Mouse (Mus musculus) intestine, embryonic 15.5 days (tissue): Measurements from ENCODE around the gene Ablim1. TPM values are rescaled to one million over a fixed set of nuclear protein-coding genes. Genes with fewer than 3 reads are reported as not detected.

Source experiments
- ATAC-seq: fragments of 200-750 bp; cut with Nextera tagmentation; 2 replicates; pipeline ENCODE4 v1.8.0; 2017; ENCODE audit warnings: moderate TSS enrichment, moderate library complexity
- H3K27ac ChIP-seq: fragments of 300-500 bp; sonication (generic); 2 replicates; pipeline ENCODE4 v1.5.1; 2015; ENCODE audit warnings: mild to moderate bottlenecking, inconsistent platforms
- H3K27me3 ChIP-seq: fragments of 300-500 bp; sonication (generic); replicated peaks from 2 replicates; pipeline ENCODE4 v1.6.1; 2015; ENCODE audit warnings: inconsistent platforms
- H3K36me3 ChIP-seq: fragments of 300-500 bp; sonication (generic); 2 replicates; pipeline ENCODE4 v1.6.1; 2015; ENCODE audit warnings: inconsistent platforms
- H3K4me1 ChIP-seq: fragments of 300-500 bp; sonication (generic); replicated peaks from 2 replicates; pipeline ENCODE4 v1.6.1; 2015; ENCODE audit warnings: inconsistent platforms
- H3K4me2 ChIP-seq: fragments of 300-500 bp; sonication (generic); replicated peaks from 2 replicates; pipeline ENCODE4 v1.6.1; 2015; ENCODE audit warnings: mild to moderate bottlenecking, inconsistent platforms
- H3K4me3 ChIP-seq: fragments of 300-500 bp; sonication (generic); replicated peaks from 2 replicates; pipeline ENCODE4 v1.5.1; 2015; ENCODE audit warnings: inconsistent platforms
- H3K9ac ChIP-seq: fragments of 300-500 bp; sonication (generic); 2 replicates; pipeline ENCODE4 v1.6.1; 2015; ENCODE audit warnings: inconsistent platforms
- H3K9me3 ChIP-seq: fragments of 300-500 bp; sonication (generic); 2 replicates; pipeline ENCODE4 v1.6.1; 2016; ENCODE audit warnings: inconsistent platforms
- WGBS: fragments of 180-500 bp; shearing (Covaris S2); methylation state at CpG from one replicate; pipeline ENCODE4 v1.1.7; 2015; 5-methylcytosine and 5-hydroxymethylcytosine counted together
- polyA plus RNA-seq: library from polyadenylated mRNA; unstranded; fragments of >200 nt; fragmentation: Nextera tagmentation; extraction: Ambion mirVana; gene quantifications from 2 replicates; pipeline ENCODE4 v1.2.1, GENCODE M21; 2015

Gene Ablim1
- polyA plus RNA-seq, 1 experiment from 2014 or later, result 31.2 TPM

- Histone ChIP-seq H3K4me1 (no peaks in the 10 kb centered on the region), H3K36me3 (no peaks in the 10 kb centered on the region), H3K27ac (no peak overlapping the region), H3K9ac (no peak overlapping the region), H3K4me2 (no peak overlapping the region), H3K4me3 (no peak overlapping the region), H3K27me3 (no peaks in the 10 kb centered on the region), H3K9me3 (no peaks in the 10 kb centered on the region)
- 91% methylated on average over 9 of the region's 9 CpGs for WGBS
- no peak for ATAC-seq
These were observed 247.6 kb downstream of the Ablim1 start for GRCm38 (mm10) chr19:57067108-57067613.

- Histone ChIP-seq H3K36me3 (no peaks in the 10 kb centered on the region), H3K4me3 (no peak overlapping the region), H3K27me3 (no peaks in the 10 kb centered on the region), H3K9me3 (no peaks in the 10 kb centered on the region), H3K4me2 (no peak overlapping the region), H3K27ac (no peak overlapping the region), H3K9ac (no peak overlapping the region), H3K4me1 (no peaks in the 10 kb centered on the region)
- no peak for ATAC-seq
- WGBS, result 31% methylated on average over 3 of the region's 3 CpGs
These were observed 248.4 kb downstream of the Ablim1 start for GRCm38 (mm10) chr19:57066313-57066712.

- WGBS, result 81% methylated on average over 4 of the region's 4 CpGs
- no peak overlapping the region for H3K9ac ChIP-seq
- no peak overlapping the region for H3K4me3 ChIP-seq
- no peaks in the 10 kb centered on the region for H3K4me1 ChIP-seq
- H3K27me3 ChIP-seq, result no peaks in the 10 kb centered on the region
- no peaks in the 10 kb centered on the region for H3K9me3 ChIP-seq
- ATAC-seq, result no peak
- no peak overlapping the region for H3K27ac ChIP-seq
- peaks cover 3% of the 10 kb centered on the region; the same call in 1 of the 2 replicates for H3K36me3 ChIP-seq
- H3K4me2 ChIP-seq, result no peak overlapping the region
These were observed 252.0 kb downstream of the Ablim1 start for GRCm38 (mm10) chr19:57062746-57063145.

- H3K27me3 ChIP-seq, result no peaks in the 10 kb centered on the region
- no peak for ATAC-seq
- H3K27ac ChIP-seq, result no peak overlapping the region
- H3K4me2 ChIP-seq, result no peak overlapping the region
- peaks cover 11% of the 10 kb centered on the region for H3K36me3 ChIP-seq
- no peak overlapping the region for H3K4me3 ChIP-seq
- H3K9ac ChIP-seq, result no peak overlapping the region
- H3K4me1 ChIP-seq, result no peaks in the 10 kb centered on the region
- H3K9me3 ChIP-seq, result no peaks in the 10 kb centered on the region
- WGBS, result 57% methylated on average over 19 of the region's 19 CpGs
These were observed 255.6 kb downstream of the Ablim1 start for GRCm38 (mm10) chr19:57059018-57059580.

- 100% methylated on average over 2 of the region's 2 CpGs for WGBS
- no peak overlapping the region for H3K4me2 ChIP-seq
These were observed 257.2 kb downstream of the Ablim1 start for GRCm38 (mm10) chr19:57057568-57057967.

GRCm38 (mm10) chr19:57055215-57056120 lies 259.3 kb downstream of the Ablim1 start:
- Histone ChIP-seq H3K27ac (no peak overlapping the region), H3K36me3 (peaks cover 11% of the 10 kb centered on the region), H3K9me3 (no peaks in the 10 kb centered on the region), H3K4me1 (no peaks in the 10 kb centered on the region), H3K4me3 (no peak overlapping the region), H3K9ac (no peak overlapping the region), H3K4me2 (no peak overlapping the region), H3K27me3 (no peaks in the 10 kb centered on the region)
- 89% methylated on average over 16 of the region's 16 CpGs for WGBS
- ATAC-seq, result no peak

More at GRCm38 (mm10) chr19:57057568-57057967, 257.2 kb downstream of the Ablim1 start:
- ATAC-seq, result no peak
- H3K36me3 ChIP-seq, result peaks cover 11% of the 10 kb centered on the region
- no peaks in the 10 kb centered on the region for H3K4me1 ChIP-seq
- H3K4me3 ChIP-seq, result no peak overlapping the region
- no peak overlapping the region for H3K27ac ChIP-seq
- no peaks in the 10 kb centered on the region for H3K9me3 ChIP-seq
- no peaks in the 10 kb centered on the region for H3K27me3 ChIP-seq
- H3K9ac ChIP-seq, result no peak overlapping the region

- Histone ChIP-seq H3K4me2 (no peak overlapping the region), H3K9ac (no peak overlapping the region), H3K4me3 (no peak overlapping the region), H3K27ac (no peak overlapping the region), H3K4me1 (no peaks in the 10 kb centered on the region), H3K27me3 (no peaks in the 10 kb centered on the region), H3K36me3 (peaks cover 10% of the 10 kb centered on the region), H3K9me3 (no peaks in the 10 kb centered on the region)
- ATAC-seq, result no peak
- 79% methylated on average over 8 of the region's 8 CpGs for WGBS
These were observed 261.8 kb downstream of the Ablim1 start for GRCm38 (mm10) chr19:57052959-57053358.

- Histone ChIP-seq H3K9me3 (no peaks in the 10 kb centered on the region), H3K27me3 (no peaks in the 10 kb centered on the region), H3K4me3 (no peak overlapping the region), H3K9ac (no peak overlapping the region), H3K4me1 (no peaks in the 10 kb centered on the region), H3K36me3 (peaks cover 5% of the 10 kb centered on the region; the same call in 1 of the 2 replicates), H3K4me2 (no peak overlapping the region), H3K27ac (no peak overlapping the region)
- no peak for ATAC-seq
- WGBS, result 88% methylated on average over 7 of the region's 7 CpGs
These were observed 262.7 kb downstream of the Ablim1 start for GRCm38 (mm10) chr19:57052016-57052415.

GRCm38 (mm10) chr19:57049592-57050090 lies 265.1 kb downstream of the Ablim1 start:
- Histone ChIP-seq H3K9ac (no peak overlapping the region), H3K4me3 (no peak overlapping the region), H3K4me2 (no peak overlapping the region), H3K9me3 (no peaks in the 10 kb centered on the region), H3K27ac (no peak overlapping the region), H3K27me3 (no peaks in the 10 kb centered on the region), H3K4me1 (no peaks in the 10 kb centered on the region), H3K36me3 (no peaks in the 10 kb centered on the region)
- WGBS, result 73% methylated on average over 16 of the region's 16 CpGs
- ATAC-seq, result no peak

- no peaks in the 10 kb centered on the region for H3K27me3 ChIP-seq
- no peak overlapping the region for H3K27ac ChIP-seq
- no peak overlapping the region for H3K4me3 ChIP-seq
- H3K4me1 ChIP-seq, result no peaks in the 10 kb centered on the region
- no peak overlapping the region for H3K4me2 ChIP-seq
- no peak for ATAC-seq
- 74% methylated on average over 9 of the region's 9 CpGs for WGBS
- no peaks in the 10 kb centered on the region for H3K9me3 ChIP-seq
- H3K9ac ChIP-seq, result no peak overlapping the region
- no peaks in the 10 kb centered on the region for H3K36me3 ChIP-seq
These were observed 266.9 kb downstream of the Ablim1 start for GRCm38 (mm10) chr19:57047671-57048320.

GRCm38 (mm10) chr19:57039258-57039657 lies 275.5 kb downstream of the Ablim1 start:
- no peak for ATAC-seq
- Histone ChIP-seq H3K27me3 (no peaks in the 10 kb centered on the region), H3K9ac (no peak overlapping the region), H3K4me3 (no peak overlapping the region), H3K4me1 (no peaks in the 10 kb centered on the region), H3K4me2 (no peak overlapping the region), H3K27ac (no peak overlapping the region), H3K9me3 (no peaks in the 10 kb centered on the region), H3K36me3 (no peaks in the 10 kb centered on the region)
- 64% methylated on average over 6 of the region's 6 CpGs for WGBS

GRCm38 (mm10) chr19:57036860-57037259 lies 277.9 kb downstream of the Ablim1 start:
- H3K36me3 ChIP-seq, result no peaks in the 10 kb centered on the region
- no peak overlapping the region for H3K27ac ChIP-seq
- H3K9me3 ChIP-seq, result no peaks in the 10 kb centered on the region
- no peaks in the 10 kb centered on the region for H3K4me1 ChIP-seq
- ATAC-seq, result no peak
- no peak overlapping the region for H3K9ac ChIP-seq
- H3K4me2 ChIP-seq, result no peak overlapping the region
- H3K4me3 ChIP-seq, result no peak overlapping the region
- no peaks in the 10 kb centered on the region for H3K27me3 ChIP-seq
- WGBS, result 90% methylated on average over 15 of the region's 15 CpGs
